Mouse (Mus musculus): Measurements from ENCODE around the gene Zbtb39.

DNA sequence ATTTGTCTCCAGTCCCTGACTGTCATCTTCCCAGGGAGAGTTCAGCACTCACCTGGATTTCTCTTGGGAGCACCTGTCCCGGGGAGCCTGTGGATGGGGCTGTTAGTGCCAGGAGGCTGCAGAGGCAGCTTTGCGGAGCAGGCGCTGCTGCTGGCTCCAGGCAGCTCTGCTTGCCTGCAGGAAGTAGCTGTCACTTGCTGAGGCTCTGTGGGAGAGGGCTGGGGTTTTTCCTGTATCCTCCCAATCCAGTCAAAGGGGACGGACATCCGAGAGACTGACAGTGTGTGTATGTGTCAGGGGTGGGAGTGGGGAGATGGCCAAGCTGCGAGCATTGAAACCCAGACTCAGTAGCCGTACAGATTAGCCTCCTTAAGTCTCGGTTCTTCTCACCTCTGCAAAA is 12.2 kb downstream of the Zbtb39 start, which contains the start of gene Gpr182:
- TF ChIP-seq CTCF (IDR thresholded peaks at IDR 0.05 in 2 of 3, conservative IDR thresholded peaks at IDR 0.05 in 1 of 3; ENCODE audit: control insufficient read depth in 1 of 3, insufficient read depth in 1 of 3, low read depth in 2 of 3, low read length in 3 of 3, poor library complexity in 1 of 3, severe bottlenecking in 1 of 3) (no peak), EP300 (IDR thresholded peaks at IDR 0.05; ENCODE audit: low read depth in 1 of 2, low read length in 2 of 2) (no peak), ZNF384 (IDR thresholded peaks at IDR 0.05; ENCODE audit: low read depth, low read length) (no peak), GATA1 (IDR thresholded peaks at IDR 0.05; ENCODE audit: low read depth, low read length) (no peak), SIN3A (IDR thresholded peaks at IDR 0.05; ENCODE audit: low read length) (no peak), TCF12 (IDR thresholded peaks at IDR 0.05; ENCODE audit: low read depth, low read length) (no peak), MAFK (IDR thresholded peaks at IDR 0.05; ENCODE audit: borderline replicate concordance, low read depth, low read length) (no peak), JUND (IDR thresholded peaks at IDR 0.05; ENCODE audit: low read depth, low read length) (no peak), POLR2A (IDR thresholded peaks at IDR 0.05; ENCODE audit: control insufficient read depth in 1 of 2, insufficient read depth in 1 of 2, low read depth in 1 of 2, low read length in 2 of 2, poor library complexity in 1 of 2) (no peak), USF2 (IDR thresholded peaks at IDR 0.05; ENCODE audit: borderline replicate concordance in 1 of 2, insufficient read depth in 1 of 2, low read depth in 1 of 2, low read length in 2 of 2) (no peak), CHD1 (IDR thresholded peaks at IDR 0.05; ENCODE audit: low read depth, low read length) (no peak), MAX (IDR thresholded peaks at IDR 0.05; ENCODE audit: low read length) (no peak)
